ENCODE assay signal across 25 mouse cellular contexts in genomic region chr12:85928513-85928912, GRCm38 (mm10).
A peak's percentile ranks its signal among the peaks of the same experiment; 100 is the strongest.
DNase-seq lines count a peak whose midpoint lies in the region; ATAC-seq and TF ChIP-seq lines count a peak whose summit lies in the region.
"Had no signal": no experiment of that assay in that cellular context is flagged by ENCODE, and none has a peak within 500 bp of the region (broad histone marks: within the 10 kb centered on the region; RNA-seq: fewer than 3 reads in every experiment).

No protein-coding gene starts in this region.

- no peak overlapping the region for H3K4me2 ChIP-seq in embryonic facial prominence, embryonic 12.5 days (replicated peaks)
- H3K4me2 ChIP-seq in stomach, embryonic 14.5 days (replicated peaks; ENCODE audit: low read depth, low read length): no peak overlapping the region
- H3K4me2 ChIP-seq in stomach, postnatal 0 days (replicated peaks; ENCODE audit: low read depth): no peak overlapping the region
- H3K4me2 ChIP-seq in limb, embryonic 15.5 days: no peak overlapping the region
- H3K4me2 ChIP-seq in midbrain, embryonic 16.5 days (ENCODE audit: low read length): no peak overlapping the region
- H3K4me2 ChIP-seq: heart, embryonic 11.5 days; liver, embryonic 11.5 days; midbrain, embryonic 11.5 days had no signal

- H3K9me3 ChIP-seq in embryonic facial prominence, embryonic 12.5 days: no peaks in the 10 kb centered on the region
- H3K9me3 ChIP-seq in embryonic facial prominence, embryonic 10.5 days: no peaks in the 10 kb centered on the region
- H3K9me3 ChIP-seq in stomach, embryonic 14.5 days (ENCODE audit: control insufficient read depth, low read depth, low read length): peaks cover 4% of the 10 kb centered on the region; the same call in 1 of the 2 replicates
- no peaks in the 10 kb centered on the region for H3K9me3 ChIP-seq in stomach, postnatal 0 days (ENCODE audit: control insufficient read depth, low read length)
- H3K9me3 ChIP-seq in limb, embryonic 15.5 days: no peaks in the 10 kb centered on the region
- H3K9me3 ChIP-seq in midbrain, embryonic 16.5 days (replicated peaks; ENCODE audit: control insufficient read depth, low read length, poor library complexity, severe bottlenecking): no peaks in the 10 kb centered on the region

- peaks cover 12% of the 10 kb centered on the region for H3K4me1 ChIP-seq in embryonic facial prominence, embryonic 12.5 days
- H3K4me1 ChIP-seq in embryonic facial prominence, embryonic 10.5 days: 0 out of 2 replicates have a peak, but pooled peaks cover 3% of the 10 kb centered on the region
- H3K4me1 ChIP-seq in stomach, embryonic 14.5 days (ENCODE audit: control insufficient read depth, insufficient read depth, low read length): peaks cover 6% of the 10 kb centered on the region; the same call in 1 of the 2 replicates
- no peaks in the 10 kb centered on the region for H3K4me1 ChIP-seq in stomach, postnatal 0 days (replicated peaks; ENCODE audit: control insufficient read depth, insufficient read depth)
- peaks cover 2% of the 10 kb centered on the region; the same call in 1 of the 2 replicates for H3K4me1 ChIP-seq in limb, embryonic 15.5 days
- H3K4me1 ChIP-seq in cerebellum, adult 2 months (ENCODE audit: control insufficient read depth, insufficient read depth, low read length): no peaks in the 10 kb centered on the region
- no peaks in the 10 kb centered on the region for H3K4me1 ChIP-seq in midbrain, embryonic 16.5 days (ENCODE audit: control insufficient read depth, insufficient read depth, low read length)

- no peak for ATAC-seq in embryonic facial prominence, embryonic 12.5 days (ENCODE audit: insufficient number of reproducible peaks, insufficient read depth, low FRiP score, low TSS enrichment)
- ATAC-seq in stomach, embryonic 14.5 days (ENCODE audit: insufficient number of reproducible peaks, insufficient read depth, low FRiP score, low read depth): no peak
- no peak for ATAC-seq in stomach, postnatal 0 days (ENCODE audit: low FRiP score, low TSS enrichment)
- ATAC-seq in limb, embryonic 15.5 days (ENCODE audit: insufficient number of reproducible peaks, low FRiP score, low TSS enrichment, low read depth): no peak
- ATAC-seq in inflammation-experienced regulatory T-cells, adult 6 months: no peak
- no peak for ATAC-seq in midbrain, embryonic 16.5 days
- ATAC-seq: CD4-positive, CD25-positive, alpha-beta regulatory T cell, adult 4 months; forebrain, postnatal 0 days; hindbrain, postnatal 0 days; liver, postnatal 0 days; Patski had no signal

- H3K27ac ChIP-seq in embryonic facial prominence, embryonic 12.5 days: peak overlapping the region; percentile 36; the same call in 1 of the 2 replicates
- no peak overlapping the region for H3K27ac ChIP-seq in embryonic facial prominence, embryonic 10.5 days (replicated peaks)
- H3K27ac ChIP-seq in stomach, embryonic 14.5 days (ENCODE audit: low read length): 0 out of 2 replicates have a peak overlapping the region, but pooled peaks have one; percentile 55
- no peak overlapping the region for H3K27ac ChIP-seq in stomach, postnatal 0 days (replicated peaks)
- H3K27ac ChIP-seq in limb, embryonic 15.5 days: peak overlapping the region; percentile 75
- H3K27ac ChIP-seq in cerebellum, adult 2 months (ENCODE audit: insufficient read depth, low read length): no peak overlapping the region
- H3K27ac ChIP-seq in midbrain, embryonic 16.5 days (ENCODE audit: low read length): no peak overlapping the region
- H3K27ac ChIP-seq: hindbrain, postnatal 0 days; left cerebral cortex, adult 2 months had no signal

- 86% methylated on average over 10 of the region's 10 CpGs for WGBS in embryonic facial prominence, embryonic 12.5 days
- WGBS in embryonic facial prominence, embryonic 10.5 days: 94% methylated on average over 10 of the region's 10 CpGs
- 62% methylated on average over 10 of the region's 10 CpGs for whole genome bisulfite sequencing in stomach, embryonic 14.5 days
- 77% methylated on average over 10 of the region's 10 CpGs for WGBS in stomach, postnatal 0 days
- 71% methylated on average over 10 of the region's 10 CpGs for WGBS in limb, embryonic 15.5 days
- WGBS in cerebellum, adult 2 months: 86% methylated on average over 10 of the region's 10 CpGs
- whole genome bisulfite sequencing in midbrain, embryonic 16.5 days: 93% methylated on average over 10 of the region's 10 CpGs

- no peaks in the 10 kb centered on the region for H3K27me3 ChIP-seq in embryonic facial prominence, embryonic 12.5 days
- no peaks in the 10 kb centered on the region for H3K27me3 ChIP-seq in embryonic facial prominence, embryonic 10.5 days (replicated peaks; ENCODE audit: low read depth, poor library complexity, severe bottlenecking)
- no peaks in the 10 kb centered on the region for H3K27me3 ChIP-seq in stomach, embryonic 14.5 days (ENCODE audit: control insufficient read depth, insufficient read depth, low read length)
- H3K27me3 ChIP-seq in stomach, postnatal 0 days (ENCODE audit: control insufficient read depth, insufficient read depth, low read length): no peaks in the 10 kb centered on the region
- no peaks in the 10 kb centered on the region for H3K27me3 ChIP-seq in limb, embryonic 15.5 days
- H3K27me3 ChIP-seq in cerebellum, adult 2 months (ENCODE audit: control insufficient read depth, insufficient read depth, low read length): no peaks in the 10 kb centered on the region
- no peaks in the 10 kb centered on the region for H3K27me3 ChIP-seq in midbrain, embryonic 16.5 days (ENCODE audit: control insufficient read depth, insufficient read depth, low read depth, low read length)
- H3K27me3 ChIP-seq: Patski had no signal

- H3K9ac ChIP-seq in embryonic facial prominence, embryonic 12.5 days: no peak overlapping the region
- H3K9ac ChIP-seq in stomach, embryonic 14.5 days (replicated peaks; ENCODE audit: low read depth, low read length): no peak overlapping the region
- no peak overlapping the region for H3K9ac ChIP-seq in stomach, postnatal 0 days (ENCODE audit: low read length)
- no peak overlapping the region for H3K9ac ChIP-seq in limb, embryonic 15.5 days
- H3K9ac ChIP-seq in midbrain, embryonic 16.5 days (ENCODE audit: low read depth, low read length): no peak overlapping the region
- H3K9ac ChIP-seq: forebrain, postnatal 0 days; liver, postnatal 0 days had no signal

- no peak for TF ChIP-seq CTCF in stomach, postnatal 0 days (IDR thresholded peaks at IDR 0.05; ENCODE audit: low read depth)
- no peak for TF ChIP-seq CTCF in cerebellum, adult 2 months (IDR thresholded peaks at IDR 0.05; ENCODE audit: borderline replicate concordance, insufficient read depth, low read depth, low read length)

- TF ChIP-seq EP300 in stomach, postnatal 0 days (optimal IDR thresholded peaks at IDR 0.05): no peak

- H3K4me3 ChIP-seq in embryonic facial prominence, embryonic 12.5 days: no peak overlapping the region
- no peak overlapping the region for H3K4me3 ChIP-seq in embryonic facial prominence, embryonic 10.5 days
- H3K4me3 ChIP-seq in stomach, embryonic 14.5 days (ENCODE audit: low read depth, low read length): no peak overlapping the region
- H3K4me3 ChIP-seq in stomach, postnatal 0 days (ENCODE audit: low read depth, low read length): no peak overlapping the region
- no peak overlapping the region for H3K4me3 ChIP-seq in limb, embryonic 15.5 days
- H3K4me3 ChIP-seq in cerebellum, adult 2 months (replicated peaks; ENCODE audit: insufficient read depth, low read depth, low read length): no peak overlapping the region
- H3K4me3 ChIP-seq in midbrain, embryonic 16.5 days (ENCODE audit: low read depth, low read length): no peak overlapping the region
- H3K4me3 ChIP-seq: left cerebral cortex, adult 2 months had no signal

- H3K36me3 ChIP-seq in embryonic facial prominence, embryonic 12.5 days: peaks cover 4% of the 10 kb centered on the region
- peaks cover 29% of the 10 kb centered on the region for H3K36me3 ChIP-seq in embryonic facial prominence, embryonic 10.5 days (replicated peaks)
- peaks cover 10% of the 10 kb centered on the region for H3K36me3 ChIP-seq in stomach, embryonic 14.5 days (ENCODE audit: control insufficient read depth, insufficient read depth, low read length)
- H3K36me3 ChIP-seq in stomach, postnatal 0 days (ENCODE audit: control insufficient read depth, insufficient read depth, low read length): 0 out of 2 replicates have a peak, but pooled peaks cover 4% of the 10 kb centered on the region
- H3K36me3 ChIP-seq in limb, embryonic 15.5 days: peaks cover 8% of the 10 kb centered on the region
- H3K36me3 ChIP-seq in midbrain, embryonic 16.5 days (ENCODE audit: control insufficient read depth, insufficient read depth, low read length): peaks cover 9% of the 10 kb centered on the region; the same call in 1 of the 2 replicates

- no peak for DNase-seq in embryonic facial prominence, embryonic 10.5 days (ENCODE audit: low spot score)
- DNase-seq in stomach, postnatal 0 days (ENCODE audit: low spot score): no peak
- DNase-seq in cerebellum, adult 2 months: no peak
- DNase-seq: cerebellum, adult 11 months; cerebellum, postnatal 14 days; embryo, embryonic 11 days; forebrain, postnatal 0 days; heart, postnatal 10 days; kidney, adult 18-20 months; kidney, postnatal 10 days; liver, postnatal 0 days; lung, postnatal 10 days; right cerebral cortex, postnatal 25 days had no signal

- TF ChIP-seq POLR2A in cerebellum, adult 2 months (IDR thresholded peaks at IDR 0.05; ENCODE audit: borderline replicate concordance, insufficient read depth, low read length): no peak

Comparison
In these comparisons a context has a peak if more than half of its experiments do, and no peak if none do; other contexts are left out.
1. H3K27ac ChIP-seq: peak in embryonic facial prominence, embryonic 12.5 days (single experiment), stomach, embryonic 14.5 days (single experiment) and limb, embryonic 15.5 days (single experiment); none in embryonic facial prominence, embryonic 10.5 days (single experiment), stomach, postnatal 0 days (single experiment), cerebellum, adult 2 months (single experiment) and midbrain, embryonic 16.5 days (single experiment).